Mouse (Mus musculus): ENCODE measurements around the gene Klra5.
"Not testable (repeated sequence)": the region's sequence is repeated elsewhere in the genome, so short reads cannot be mapped to it uniquely, and the experiment has no call there.

The Klra5 gene

GRCm38 (mm10) chr6:129917476-129917946 is at the start of gene Klra5:
Gene Klra5, minus strand, starts transcription at chr6:129917650.
- DNase-seq (ENCODE audit: low read depth, low spot score) = not testable (repeated sequence)

GRCm38 (mm10) chr6:129916996-129917395 is 454 bp downstream of the Klra5 start:
- DNase-seq (ENCODE audit: low read depth, low spot score) = no peak

GRCm38 (mm10) chr6:129882525-129882924 is 34.9 kb downstream of the Klra5 start:
- no peak for DNase-seq (ENCODE audit: low read depth, low spot score)

- no peak for DNase-seq (ENCODE audit: low read depth, low spot score)
These were observed 40.9 kb downstream of the Klra5 start, which contains the start of gene Klra17 for GRCm38 (mm10) chr6:129876549-129876948. Gene Klra17, minus strand, starts transcription at chr6:129876672.

- DNase-seq (ENCODE audit: low read depth, low spot score) = not testable (repeated sequence)
These were observed 55.1 kb downstream of the Klra5 start, which contains the start of gene Gm17631 for GRCm38 (mm10) chr6:129862349-129862748. Gene Gm17631, plus strand, starts transcription at chr6:129862649.
